7 mouse cellular contexts compared by ENCODE assay signal in genomic region chrY:89126246-89126645, GRCm38 (mm10).
DNase-seq lines count a peak whose midpoint lies in the region; TF ChIP-seq lines count a peak whose summit lies in the region.
"Not testable (repeated sequence)": the region's sequence is repeated elsewhere in the genome, so short reads cannot be mapped to it uniquely, and the experiment has no call there.

No protein-coding gene starts in this region.

- TF ChIP-seq CTCF in thymus, adult 2 months (IDR thresholded peaks at IDR 0.05; ENCODE audit: borderline replicate concordance, control insufficient read depth, extremely low read depth, insufficient read depth, low read length, poor library complexity), result not testable (repeated sequence)

- not testable (repeated sequence) for H3K27me3 ChIP-seq in thymus, adult 2 months (ENCODE audit: control insufficient read depth, insufficient read depth, low read length)

- 97% methylated on average over 13 of the region's 21 CpGs for WGBS in thymus, adult 2 months

- H3K4me3 ChIP-seq in thymus, adult 2 months (ENCODE audit: control insufficient read depth, insufficient read depth, low read length), result not testable (repeated sequence)

- TF ChIP-seq POLR2A in thymus, adult 2 months (IDR thresholded peaks at IDR 0.05; ENCODE audit: control insufficient read depth, extremely low read depth, insufficient read depth, low read length, poor library complexity), result not testable (repeated sequence)

- peak; percentile 12 for DNase-seq in cerebellum, adult 11-12 months
- DNase-seq in gastrocnemius, adult 18-20 months (ENCODE audit: low spot score), result peak; percentile 0
- DNase-seq in heart, postnatal 4 days, result peak; percentile 4
- peak; percentile 16 to 21 for DNase-seq in layer of hippocampus, adult 8-10 months (ENCODE audit: low spot score in 2 of 2)
- DNase-seq in lung, adult 18-20 months, result peak; percentile 0 to 4
- peak; percentile 1 to 3 for DNase-seq in right cerebral cortex, adult 2 months (ENCODE audit: low spot score in 2 of 2)
- DNase-seq in thymus, adult 2 months, result peak; percentile 1

- H3K27ac ChIP-seq in thymus, adult 2 months (ENCODE audit: control insufficient read depth, insufficient read depth, low read length), result not testable (repeated sequence)

- H3K4me1 ChIP-seq in thymus, adult 2 months (replicated peaks; ENCODE audit: control insufficient read depth, insufficient read depth, low read length), result not testable (repeated sequence)

- not testable (repeated sequence) for H3K36me3 ChIP-seq in thymus, adult 2 months (ENCODE audit: control insufficient read depth, insufficient read depth, low read length)
